Comparison of ENCODE assay signal across 29 mouse cellular contexts in genomic region chr16:91387121-91387486, GRCm38 (mm10). TPM values are rescaled to one million over a fixed set of nuclear protein-coding genes. Genes with fewer than 3 reads are reported as not detected.
"Had no signal": no experiment of that assay in that cellular context is flagged by ENCODE, and none has a peak within 500 bp of the region (broad histone marks: within the 10 kb centered on the region; RNA-seq: fewer than 3 reads in every experiment).

No protein-coding gene starts in this region.

- H3K27me3 ChIP-seq: intestine, embryonic 15.5 days; kidney, embryonic 15.5 days; limb, embryonic 12.5 days; limb, embryonic 15.5 days; lung, embryonic 15.5 days; midbrain, embryonic 13.5 days; neural tube, embryonic 13.5 days; stomach, embryonic 15.5 days had no signal

- DNase-seq: kidney, adult 11 months; kidney, adult 8-10 months; kidney, postnatal 10 days; kidney, postnatal 36 days; layer of hippocampus, postnatal 36 days; left cerebral cortex, postnatal 4 days; lung, adult 18-20 months; lung, postnatal 10 days; lung, postnatal 36 days; retina, postnatal 1 day; right cerebral cortex, postnatal 25 days; spleen, adult 18-20 months; thymus, adult 18-20 months; thymus, postnatal 4 days had no signal

- H3K4me2 ChIP-seq: intestine, embryonic 15.5 days; kidney, embryonic 15.5 days; limb, embryonic 12.5 days; limb, embryonic 15.5 days; lung, embryonic 15.5 days; midbrain, embryonic 13.5 days; neural tube, embryonic 13.5 days; stomach, embryonic 15.5 days had no signal

- ATAC-seq: intestine, embryonic 15.5 days; midbrain, embryonic 13.5 days; midbrain, embryonic 16.5 days had no signal

- H3K9ac ChIP-seq: intestine, embryonic 15.5 days; kidney, embryonic 15.5 days; limb, embryonic 12.5 days; limb, embryonic 15.5 days; lung, embryonic 15.5 days; midbrain, embryonic 13.5 days; neural tube, embryonic 13.5 days; stomach, embryonic 15.5 days had no signal

- H3K27ac ChIP-seq: intestine, embryonic 15.5 days; kidney, embryonic 15.5 days; limb, embryonic 12.5 days; limb, embryonic 15.5 days; lung, embryonic 15.5 days; midbrain, embryonic 10.5 days; midbrain, embryonic 13.5 days; neural tube, embryonic 13.5 days; stomach, embryonic 15.5 days had no signal

- H3K9me3 ChIP-seq: intestine, embryonic 15.5 days; limb, embryonic 15.5 days; lung, embryonic 15.5 days; midbrain, embryonic 10.5 days; midbrain, embryonic 13.5 days; neural tube, embryonic 13.5 days; stomach, embryonic 15.5 days had no signal

- H3K4me1 ChIP-seq: limb, embryonic 12.5 days; limb, embryonic 15.5 days; midbrain, embryonic 13.5 days; neural tube, embryonic 13.5 days had no signal

- H3K4me3 ChIP-seq: intestine, embryonic 15.5 days; kidney, embryonic 15.5 days; limb, embryonic 12.5 days; limb, embryonic 15.5 days; lung, embryonic 15.5 days; midbrain, embryonic 10.5 days; midbrain, embryonic 13.5 days; myocyte; neural tube, embryonic 13.5 days; stomach, embryonic 15.5 days had no signal

RNA-seq across cellular contexts. Expression of gene Gm21970, which starts 4.4 kb away (rescaled TPM):
- total RNA-seq: layer of hippocampus, postnatal 36 days; left cerebral cortex, adult 8-10 months; left cerebral cortex, postnatal 14 days; left cerebral cortex, postnatal 4 days; monocyte, adult 5-6 weeks; neutrophil, adult 5-6 weeks had no signal
- polyA plus RNA-seq: intestine, embryonic 15.5 days; kidney, embryonic 15.5 days; limb, embryonic 12.5 days; limb, embryonic 15.5 days; lung, embryonic 15.5 days; midbrain, embryonic 10.5 days; midbrain, embryonic 13.5 days; midbrain, embryonic 16.5 days; myocyte; neural tube, embryonic 13.5 days; stomach, embryonic 15.5 days had no signal
